Mouse (Mus musculus): ENCODE results near the gene Gm28729.

DNA sequence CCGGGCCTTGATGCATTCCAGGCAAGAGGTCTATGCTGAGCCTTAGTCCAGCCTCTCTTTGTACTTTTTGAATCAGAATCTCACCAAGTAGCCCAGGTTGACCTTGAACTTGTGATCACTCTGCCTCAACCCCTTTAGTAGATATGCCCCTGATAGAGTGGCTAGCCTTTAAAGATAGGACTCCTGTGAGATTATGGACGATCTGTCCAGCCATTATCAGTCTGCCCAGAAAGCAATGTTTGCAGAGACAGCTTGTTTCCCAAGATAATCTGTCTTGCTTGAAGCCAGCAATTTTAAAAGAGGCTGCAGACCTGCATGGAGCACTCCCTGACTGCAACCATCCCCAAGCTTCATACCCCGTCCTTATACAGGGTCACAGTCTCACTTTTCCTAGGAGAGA lies 42.0 kb downstream of the Gm28729 start:
- TF ChIP-seq CTCF (conservative IDR thresholded peaks at IDR 0.05; ENCODE audit: low read length) (no peak), POU5F1 (IDR thresholded peaks at IDR 0.05; ENCODE audit: borderline replicate concordance, low read length) (no peak)
